Mouse (Mus musculus): ENCODE measurements around the gene Nup210. TPM values are rescaled to one million over a fixed set of nuclear protein-coding genes. Genes with fewer than 3 reads are reported as not detected.

The Nup210 gene
- total RNA-seq, 2 experiments from 2014 or later, result 3.9 to 4.6 TPM

- no peak for DNase-seq (ENCODE audit: low spot score in 2 of 2)
Observed at GRCm38 (mm10) chr6:90974279-90974678, 142.3 kb downstream of the Nup210 start.

- DNase-seq (ENCODE audit: low spot score in 2 of 2), result no peak
Observed at GRCm38 (mm10) chr6:90969341-90969871, 147.2 kb downstream of the Nup210 start.

Other genes starting within 250 kb of the Nup210 start
- 100 to 1,000 TPM; 112 to 113 TPM for gene Iqsec1, start 128.1 kb downstream of the Nup210 start, total RNA-seq (2021)
- 10 to 100 TPM in 1 of 2 experiments, 1 to 10 TPM in 1; 7.1 to 10.9 TPM for gene Hdac11, start 39.8 kb upstream of the Nup210 start, total RNA-seq (2021)
- 10 to 100 TPM in 1 of 2 experiments, 1 to 10 TPM in 1; 9.1 to 25.1 TPM for gene Fbln2, start 95.6 kb upstream of the Nup210 start, total RNA-seq (2021)